Mouse (Mus musculus): ENCODE measurements around the gene Fam222a. TPM values are rescaled to one million over a fixed set of nuclear protein-coding genes. Genes with fewer than 3 reads are reported as not detected.

Gene Fam222a
- 4.7 and 4.9 TPM in 2 replicates for polyA plus RNA-seq (2015; fragmentation: Nextera tagmentation; extraction: Ambion mirVana)

GRCm38 (mm10) chr5:114567565-114568197 lies at the start of gene Fam222a:
Gene Fam222a, plus strand, starts transcription at chr5:114568016.
- H3K4me2 ChIP-seq (ENCODE audit: low read length): peak within 1 kb of the TSS; percentile 74
- no peaks in the 10 kb centered on the region; the same call in 1 of the 2 replicates for H3K9me3 ChIP-seq (ENCODE audit: control insufficient read depth, low read length)
- peak within 1 kb of the TSS; percentile 95 for H3K4me3 ChIP-seq (ENCODE audit: low read length)
- peak within 1 kb of the TSS; percentile 88 for H3K9ac ChIP-seq (ENCODE audit: low read depth, low read length)
- H3K27me3 ChIP-seq (replicated peaks; ENCODE audit: control insufficient read depth, insufficient read depth, low read length): no peaks in the 10 kb centered on the region
- H3K27ac ChIP-seq (ENCODE audit: low read depth, low read length): peak within 1 kb of the TSS; percentile 94
- WGBS: 1% methylated on average over 55 of the region's 72 CpGs
- ATAC-seq: peak; percentile 68
- peaks cover 35% of the 10 kb centered on the region for H3K4me1 ChIP-seq (ENCODE audit: control insufficient read depth, insufficient read depth, low read depth, low read length)
- H3K36me3 ChIP-seq (ENCODE audit: control insufficient read depth, insufficient read depth, low read length): no peaks in the 10 kb centered on the region

- Histone ChIP-seq H3K36me3 (ENCODE audit: control insufficient read depth, insufficient read depth, low read length) (no peaks in the 10 kb centered on the region), H3K4me2 (ENCODE audit: low read length) (no peak overlapping the region), H3K27me3 (replicated peaks; ENCODE audit: control insufficient read depth, insufficient read depth, low read length) (no peaks in the 10 kb centered on the region), H3K27ac (ENCODE audit: low read depth, low read length) (no peak overlapping the region), H3K4me1 (ENCODE audit: control insufficient read depth, insufficient read depth, low read depth, low read length) (no peaks in the 10 kb centered on the region), H3K9me3 (ENCODE audit: control insufficient read depth, low read length) (no peaks in the 10 kb centered on the region), H3K9ac (ENCODE audit: low read depth, low read length) (no peak overlapping the region), H3K4me3 (ENCODE audit: low read length) (no peak overlapping the region)
- no peak for ATAC-seq
- 79% methylated on average over 6 of the region's 6 CpGs for WGBS
These were observed 39.5 kb upstream of the Fam222a start for GRCm38 (mm10) chr5:114528355-114528754.

- 47% methylated on average over 6 of the region's 6 CpGs for WGBS
- Histone ChIP-seq H3K4me3 (ENCODE audit: low read length) (no peak overlapping the region), H3K4me2 (ENCODE audit: low read length) (no peak overlapping the region), H3K9ac (ENCODE audit: low read depth, low read length) (no peak overlapping the region), H3K9me3 (ENCODE audit: control insufficient read depth, low read length) (no peaks in the 10 kb centered on the region), H3K27ac (ENCODE audit: low read depth, low read length) (no peak overlapping the region), H3K27me3 (replicated peaks; ENCODE audit: control insufficient read depth, insufficient read depth, low read length) (no peaks in the 10 kb centered on the region), H3K4me1 (ENCODE audit: control insufficient read depth, insufficient read depth, low read depth, low read length) (no peaks in the 10 kb centered on the region), H3K36me3 (ENCODE audit: control insufficient read depth, insufficient read depth, low read length) (no peaks in the 10 kb centered on the region)
- ATAC-seq: no peak
These were observed 37.5 kb upstream of the Fam222a start for GRCm38 (mm10) chr5:114530337-114530736.

GRCm38 (mm10) chr5:114532055-114532454 lies 35.8 kb upstream of the Fam222a start:
- no peak for ATAC-seq
- H3K4me2 ChIP-seq (ENCODE audit: low read length): no peak overlapping the region
- H3K4me3 ChIP-seq (ENCODE audit: low read length): no peak overlapping the region
- no peaks in the 10 kb centered on the region for H3K4me1 ChIP-seq (ENCODE audit: control insufficient read depth, insufficient read depth, low read depth, low read length)
- WGBS: 76% methylated on average over 6 of the region's 6 CpGs
- no peaks in the 10 kb centered on the region for H3K9me3 ChIP-seq (ENCODE audit: control insufficient read depth, low read length)
- no peaks in the 10 kb centered on the region for H3K36me3 ChIP-seq (ENCODE audit: control insufficient read depth, insufficient read depth, low read length)
- no peak overlapping the region for H3K27ac ChIP-seq (ENCODE audit: low read depth, low read length)
- H3K27me3 ChIP-seq (replicated peaks; ENCODE audit: control insufficient read depth, insufficient read depth, low read length): no peaks in the 10 kb centered on the region
- no peak overlapping the region for H3K9ac ChIP-seq (ENCODE audit: low read depth, low read length)

GRCm38 (mm10) chr5:114537308-114538020 lies 30.4 kb upstream of the Fam222a start:
- 8% methylated on average over 26 of the region's 26 CpGs for WGBS
- Histone ChIP-seq H3K4me3 (ENCODE audit: low read length) (no peak overlapping the region), H3K9ac (ENCODE audit: low read depth, low read length) (no peak overlapping the region; the same call in 1 of the 2 replicates), H3K27me3 (replicated peaks; ENCODE audit: control insufficient read depth, insufficient read depth, low read length) (no peaks in the 10 kb centered on the region), H3K27ac (ENCODE audit: low read depth, low read length) (no peak overlapping the region), H3K4me1 (ENCODE audit: control insufficient read depth, insufficient read depth, low read depth, low read length) (peaks cover 13% of the 10 kb centered on the region), H3K4me2 (ENCODE audit: low read length) (peak overlapping the region; percentile 24), H3K36me3 (ENCODE audit: control insufficient read depth, insufficient read depth, low read length) (no peaks in the 10 kb centered on the region), H3K9me3 (ENCODE audit: control insufficient read depth, low read length) (no peaks in the 10 kb centered on the region)
- peak; percentile 69 for ATAC-seq

- Histone ChIP-seq H3K9me3 (ENCODE audit: control insufficient read depth, low read length) (no peaks in the 10 kb centered on the region), H3K27ac (ENCODE audit: low read depth, low read length) (no peak overlapping the region), H3K36me3 (ENCODE audit: control insufficient read depth, insufficient read depth, low read length) (no peaks in the 10 kb centered on the region), H3K27me3 (replicated peaks; ENCODE audit: control insufficient read depth, insufficient read depth, low read length) (no peaks in the 10 kb centered on the region), H3K4me2 (ENCODE audit: low read length) (peak overlapping the region; percentile 24), H3K9ac (ENCODE audit: low read depth, low read length) (no peak overlapping the region; the same call in 1 of the 2 replicates), H3K4me1 (ENCODE audit: control insufficient read depth, insufficient read depth, low read depth, low read length) (peaks cover 13% of the 10 kb centered on the region), H3K4me3 (ENCODE audit: low read length) (no peak overlapping the region)
- ATAC-seq: no peak
- WGBS: 16% methylated on average over 7 of the region's 8 CpGs
These were observed 29.8 kb upstream of the Fam222a start for GRCm38 (mm10) chr5:114538021-114538405.

GRCm38 (mm10) chr5:114538752-114539151 lies 29.1 kb upstream of the Fam222a start:
- ATAC-seq: no peak; the same call in 1 of the 2 replicates
- H3K36me3 ChIP-seq (ENCODE audit: control insufficient read depth, insufficient read depth, low read length): no peaks in the 10 kb centered on the region
- H3K9ac ChIP-seq (ENCODE audit: low read depth, low read length): no peak overlapping the region
- H3K4me1 ChIP-seq (ENCODE audit: control insufficient read depth, insufficient read depth, low read depth, low read length): peaks cover 13% of the 10 kb centered on the region
- H3K27ac ChIP-seq (ENCODE audit: low read depth, low read length): no peak overlapping the region
- 31% methylated on average over 4 of the region's 4 CpGs for WGBS
- H3K9me3 ChIP-seq (ENCODE audit: control insufficient read depth, low read length): no peaks in the 10 kb centered on the region
- H3K4me2 ChIP-seq (ENCODE audit: low read length): no peak overlapping the region
- no peaks in the 10 kb centered on the region for H3K27me3 ChIP-seq (replicated peaks; ENCODE audit: control insufficient read depth, insufficient read depth, low read length)
- no peak overlapping the region for H3K4me3 ChIP-seq (ENCODE audit: low read length)

- Histone ChIP-seq H3K4me2 (ENCODE audit: low read length) (no peak overlapping the region), H3K36me3 (ENCODE audit: control insufficient read depth, insufficient read depth, low read length) (no peaks in the 10 kb centered on the region), H3K4me3 (ENCODE audit: low read length) (no peak overlapping the region), H3K9me3 (ENCODE audit: control insufficient read depth, low read length) (no peaks in the 10 kb centered on the region), H3K4me1 (ENCODE audit: control insufficient read depth, insufficient read depth, low read depth, low read length) (peaks cover 13% of the 10 kb centered on the region), H3K27me3 (replicated peaks; ENCODE audit: control insufficient read depth, insufficient read depth, low read length) (no peaks in the 10 kb centered on the region), H3K9ac (ENCODE audit: low read depth, low read length) (no peak overlapping the region), H3K27ac (ENCODE audit: low read depth, low read length) (no peak overlapping the region)
- no peak for ATAC-seq
- WGBS: 77% methylated on average over 6 of the region's 6 CpGs
These were observed 28.1 kb upstream of the Fam222a start for GRCm38 (mm10) chr5:114539766-114540165.

GRCm38 (mm10) chr5:114541656-114542445 lies 26.0 kb upstream of the Fam222a start:
- 32% methylated on average over 15 of the region's 15 CpGs for WGBS
- Histone ChIP-seq H3K4me2 (ENCODE audit: low read length) (no peak overlapping the region), H3K4me3 (ENCODE audit: low read length) (no peak overlapping the region), H3K9me3 (ENCODE audit: control insufficient read depth, low read length) (no peaks in the 10 kb centered on the region), H3K36me3 (ENCODE audit: control insufficient read depth, insufficient read depth, low read length) (no peaks in the 10 kb centered on the region), H3K4me1 (ENCODE audit: control insufficient read depth, insufficient read depth, low read depth, low read length) (peaks cover 13% of the 10 kb centered on the region), H3K27ac (ENCODE audit: low read depth, low read length) (no peak overlapping the region), H3K9ac (ENCODE audit: low read depth, low read length) (no peak overlapping the region), H3K27me3 (replicated peaks; ENCODE audit: control insufficient read depth, insufficient read depth, low read length) (no peaks in the 10 kb centered on the region)
- no peak for ATAC-seq
